ENCODE assay signal across 11 mouse cellular contexts in genomic region chr11:60286311-60286710, GRCm38 (mm10).
A peak's percentile ranks its signal among the peaks of the same experiment; 100 is the strongest.
DNase-seq lines count a peak whose midpoint lies in the region; ATAC-seq and TF ChIP-seq lines count a peak whose summit lies in the region.
"Had no signal": no experiment of that assay in that cellular context is flagged by ENCODE, and none has a peak within 500 bp of the region (broad histone marks: within the 10 kb centered on the region; RNA-seq: fewer than 3 reads in every experiment).

No protein-coding gene starts in this region.

- DNase-seq in heart, postnatal 0 days (ENCODE audit: low spot score): peak; percentile 41
- no peak for DNase-seq in heart, adult 18-20 months
- peak; percentile 88 for DNase-seq in brain, adult 2 months (ENCODE audit: low read depth, low spot score)
- DNase-seq in cerebellum, postnatal 36 days: peak; percentile 34 to 37
- DNase-seq in natural killer cell, adult 2 months (ENCODE audit: low spot score in 2 of 2): no peak
- DNase-seq in gastrocnemius, adult 18-20 months (ENCODE audit: low spot score): no peak
- DNase-seq: heart, postnatal 36 days had no signal

- no peaks in the 10 kb centered on the region for H3K27me3 ChIP-seq in heart, postnatal 0 days (ENCODE audit: control insufficient read depth, insufficient read depth, low read length)
- no peaks in the 10 kb centered on the region for H3K27me3 ChIP-seq in midbrain, embryonic 13.5 days
- H3K27me3 ChIP-seq: embryonic facial prominence, embryonic 13.5 days; stomach, embryonic 15.5 days had no signal

- H3K4me2 ChIP-seq in heart, postnatal 0 days (ENCODE audit: low read depth, low read length): no peak overlapping the region
- H3K4me2 ChIP-seq in midbrain, embryonic 13.5 days (replicated peaks): no peak overlapping the region
- H3K4me2 ChIP-seq: embryonic facial prominence, embryonic 13.5 days; stomach, embryonic 15.5 days had no signal

- H3K9me3 ChIP-seq in heart, postnatal 0 days (replicated peaks; ENCODE audit: control insufficient read depth, low read length): no peaks in the 10 kb centered on the region
- H3K9me3 ChIP-seq in midbrain, embryonic 13.5 days: no peaks in the 10 kb centered on the region
- H3K9me3 ChIP-seq: embryonic facial prominence, embryonic 13.5 days; G1E; stomach, embryonic 15.5 days had no signal

- ATAC-seq in heart, postnatal 0 days (ENCODE audit: insufficient read depth, low read depth): no peak
- ATAC-seq in midbrain, embryonic 13.5 days: 0 out of 2 replicates have a peak, but pooled peaks have one; percentile 55

- H3K36me3 ChIP-seq in heart, postnatal 0 days (replicated peaks; ENCODE audit: control insufficient read depth, insufficient read depth, low read length): 0 out of 2 replicates have a peak, but pooled peaks cover 5% of the 10 kb centered on the region
- H3K36me3 ChIP-seq in midbrain, embryonic 13.5 days: no peaks in the 10 kb centered on the region
- H3K36me3 ChIP-seq: embryonic facial prominence, embryonic 13.5 days; stomach, embryonic 15.5 days had no signal

- no peak overlapping the region for H3K27ac ChIP-seq in heart, postnatal 0 days (ENCODE audit: low read depth)
- peak overlapping the region; percentile 61 for H3K27ac ChIP-seq in midbrain, embryonic 13.5 days
- H3K27ac ChIP-seq: embryonic facial prominence, embryonic 13.5 days; stomach, embryonic 15.5 days had no signal

- H3K4me1 ChIP-seq in heart, postnatal 0 days (ENCODE audit: control insufficient read depth, insufficient read depth): peaks cover 5% of the 10 kb centered on the region; the same call in 1 of the 2 replicates
- H3K4me1 ChIP-seq in midbrain, embryonic 13.5 days (replicated peaks): peaks cover 53% of the 10 kb centered on the region

- TF ChIP-seq CTCF in heart, postnatal 0 days (IDR thresholded peaks at IDR 0.05; ENCODE audit: low read depth): no peak

- H3K4me3 ChIP-seq in heart, postnatal 0 days (ENCODE audit: low read depth, low read length): no peak overlapping the region
- no peak overlapping the region for H3K4me3 ChIP-seq in midbrain, embryonic 13.5 days (replicated peaks)
- H3K4me3 ChIP-seq: embryonic facial prominence, embryonic 13.5 days; stomach, embryonic 15.5 days had no signal

- no peak overlapping the region for H3K9ac ChIP-seq in heart, postnatal 0 days (replicated peaks; ENCODE audit: low read depth, low read length)
- H3K9ac ChIP-seq in midbrain, embryonic 13.5 days (replicated peaks): no peak overlapping the region
- H3K9ac ChIP-seq: embryonic facial prominence, embryonic 13.5 days; stomach, embryonic 15.5 days had no signal

- TF ChIP-seq EP300 in heart, postnatal 0 days (IDR thresholded peaks at IDR 0.05; ENCODE audit: low read depth): no peak

- WGBS in heart, postnatal 0 days: 22% methylated on average over 4 of the region's 4 CpGs
- 47% methylated on average over 4 of the region's 4 CpGs for WGBS in midbrain, embryonic 13.5 days

Comparison
In these comparisons a context has a peak if more than half of its experiments do, and no peak if none do; other contexts are left out.
1. DNase-seq: peak in heart, postnatal 0 days (single experiment), brain, adult 2 months (single experiment) and cerebellum, postnatal 36 days (2 of 2); none in heart, adult 18-20 months (0 of 2), natural killer cell, adult 2 months (0 of 2) and gastrocnemius, adult 18-20 months (single experiment).